Mouse (Mus musculus) gastrocnemius, postnatal 4 days (tissue): ENCODE results near the gene Akap13. TPM values are rescaled to one million over a fixed set of nuclear protein-coding genes. Genes with fewer than 3 reads are reported as not detected.
"Not testable (repeated sequence)": the region's sequence is repeated elsewhere in the genome, so short reads cannot be mapped to it uniquely, and the experiment has no call there.

Experiments used
- DNase-seq, 2 experiments: peaks; one replicate each; pipeline ENCODE4 v3.0.0; 2021 to 2022; ENCODE audit warnings: low spot score in 2 of 2, mixed read lengths in 2 of 2
- total RNA-seq, 2 experiments: library from RNA; stranded (reverse); gene quantifications; 2 replicates each; pipeline ENCODE4 v1.2.3; 2021

The Akap13 gene
- total RNA-seq, 2 experiments from 2014 or later = 88.7 to 102 TPM

- no peak for DNase-seq
Observed at GRCm38 (mm10) chr7:75712808-75713207, 257.5 kb downstream of the Akap13 start.

GRCm38 (mm10) chr7:75713959-75714358 is 258.6 kb downstream of the Akap13 start:
- DNase-seq = no peak

GRCm38 (mm10) chr7:75715026-75715425 is 259.7 kb downstream of the Akap13 start:
- no peak for DNase-seq

- DNase-seq = no peak
Observed at GRCm38 (mm10) chr7:75715939-75716338, 260.6 kb downstream of the Akap13 start.

- no peak for DNase-seq
Observed at GRCm38 (mm10) chr7:75717349-75717748, 262.0 kb downstream of the Akap13 start.

- DNase-seq = no peak
Observed at GRCm38 (mm10) chr7:75721302-75721701, 266.0 kb downstream of the Akap13 start.

- DNase-seq = no peak
Observed at GRCm38 (mm10) chr7:75724012-75724411, 268.7 kb downstream of the Akap13 start.

- no peak for DNase-seq
Observed at GRCm38 (mm10) chr7:75725899-75726298, 270.6 kb downstream of the Akap13 start.

- DNase-seq = no peak
Observed at GRCm38 (mm10) chr7:75726867-75727266, 271.5 kb downstream of the Akap13 start.

- no peak for DNase-seq
Observed at GRCm38 (mm10) chr7:75729652-75730051, 274.3 kb downstream of the Akap13 start.

GRCm38 (mm10) chr7:75730216-75730615 is 274.9 kb downstream of the Akap13 start:
- DNase-seq = no peak

- DNase-seq = no peak
Observed at GRCm38 (mm10) chr7:75731951-75732350, 276.6 kb downstream of the Akap13 start.

- DNase-seq = no peak
Observed at GRCm38 (mm10) chr7:75733166-75733565, 277.8 kb downstream of the Akap13 start.

GRCm38 (mm10) chr7:75739075-75739725 is 283.9 kb downstream of the Akap13 start:
- DNase-seq = peak in 1 of 2 experiments; percentile 47

- no peak for DNase-seq
Observed at GRCm38 (mm10) chr7:75744528-75744927, 289.2 kb downstream of the Akap13 start.

- DNase-seq = no peak
Observed at GRCm38 (mm10) chr7:75744978-75745638, 289.8 kb downstream of the Akap13 start.

- not testable (repeated sequence) for DNase-seq
Observed at GRCm38 (mm10) chr7:75745969-75746368, 290.6 kb downstream of the Akap13 start.

- DNase-seq = no peak
Observed at GRCm38 (mm10) chr7:75750581-75750980, 295.2 kb downstream of the Akap13 start.

GRCm38 (mm10) chr7:75751161-75751803 is 295.9 kb downstream of the Akap13 start:
- DNase-seq = no peak

GRCm38 (mm10) chr7:75752442-75753191 is 297.3 kb downstream of the Akap13 start:
- DNase-seq = no peak

- DNase-seq = no peak
Observed at GRCm38 (mm10) chr7:75753192-75753783, 298.0 kb downstream of the Akap13 start.
